Mouse (Mus musculus) hindbrain, postnatal 0 days (tissue): ENCODE measurements around the gene Trim80. TPM values are rescaled to one million over a fixed set of nuclear protein-coding genes. Genes with fewer than 3 reads are reported as not detected.

Source experiments
- ATAC-seq: fragments of 200-750 bp; cut with Nextera tagmentation; 2 replicates; pipeline ENCODE4 v1.8.0; 2017; ENCODE audit warnings: mild to moderate bottlenecking, moderate TSS enrichment, moderate library complexity
- DNase-seq: peaks from one replicate; pipeline ENCODE4 v3.0.0-alpha.2; 2015; ENCODE audit warnings: low spot score
- H3K27ac ChIP-seq: fragments of 300-500 bp; sonication (generic); 2 replicates; pipeline ENCODE4 v1.5.1; 2014; ENCODE audit warnings: mild to moderate bottlenecking
- H3K27me3 ChIP-seq: fragments of 300-500 bp; sonication (generic); 2 replicates; pipeline ENCODE4 v1.6.1; 2014; ENCODE audit warnings: low read length, mixed read lengths; ENCODE audit not compliant: insufficient read depth
- H3K36me3 ChIP-seq: fragments of 300-500 bp; sonication (generic); 2 replicates; pipeline ENCODE4 v1.6.1; 2014; ENCODE audit warnings: low read length, mixed read lengths; ENCODE audit not compliant: insufficient read depth
- H3K4me1 ChIP-seq: fragments of 300-500 bp; sonication (generic); 2 replicates; pipeline ENCODE4 v1.6.1; 2014; ENCODE audit warnings: antibody characterized with exemption, low read length, mixed read lengths; ENCODE audit not compliant: insufficient read depth
- H3K4me2 ChIP-seq: fragments of 300-500 bp; sonication (generic); 2 replicates; pipeline ENCODE4 v1.6.1; 2014; ENCODE audit warnings: low read depth, mild to moderate bottlenecking, low read length, moderate library complexity, mixed read lengths
- H3K4me3 ChIP-seq: fragments of 300-500 bp; sonication (generic); 2 replicates; pipeline ENCODE4 v1.5.1; 2014; ENCODE audit warnings: low read length
- H3K9ac ChIP-seq: fragments of 300-500 bp; sonication (generic); replicated peaks from 2 replicates; pipeline ENCODE4 v1.6.1; 2014; ENCODE audit warnings: mild to moderate bottlenecking, low read length, moderate library complexity, mixed read lengths
- H3K9me3 ChIP-seq: fragments of 300-500 bp; sonication (generic); 2 replicates; pipeline ENCODE4 v1.6.1; 2016; ENCODE audit warnings: low read length, mixed read lengths
- CTCF ChIP-seq: IDR thresholded peaks from 2 replicates; pipeline ENCODE4 v1.5.1; 2016; ENCODE audit warnings: antibody characterized with exemption, control low read depth, low read depth
- WGBS: fragments of 180-500 bp; shearing (Covaris S2); extraction: QIAGEN DNeasy Blood & Tissue Kit; methylation state at CpG from one replicate; pipeline ENCODE4 v1.1.7; 2014; 5-methylcytosine and 5-hydroxymethylcytosine counted together
- polyA plus RNA-seq: library from polyadenylated mRNA; unstranded; fragments of >200 nt; fragmentation: Nextera tagmentation; extraction: Ambion mirVana; gene quantifications from 2 replicates; pipeline ENCODE4 v1.2.1, GENCODE M21; 2015
- total RNA-seq: library from RNA; depleted of rRNA; stranded (reverse); fragments of >200 nt; gene quantifications from 2 replicates; pipeline ENCODE4 v1.2.3, GENCODE M21; 2014

Trim80 gene
- total and polyA plus RNA-seq, 2 experiments from 2014 or later = 0.11 TPM; not detected in 1

- TF ChIP-seq CTCF = no peak
- peaks cover 10% of the 10 kb centered on the region for H3K4me1 ChIP-seq
- no peaks in the 10 kb centered on the region for H3K9me3 ChIP-seq
- 82% methylated on average over 5 of the region's 5 CpGs for WGBS
- H3K27me3 ChIP-seq = no peaks in the 10 kb centered on the region
- H3K36me3 ChIP-seq = no peaks in the 10 kb centered on the region
- no peak overlapping the region for H3K9ac ChIP-seq
- no peak for DNase-seq
- H3K4me2 ChIP-seq = no peak overlapping the region
- no peak for ATAC-seq
- no peak overlapping the region for H3K4me3 ChIP-seq
- no peak overlapping the region for H3K27ac ChIP-seq
Measured at GRCm38 (mm10) chr11:115437571-115438122, 2.7 kb upstream of the Trim80 start.

- WGBS = 90% methylated on average over 3 of the region's 3 CpGs
- Histone ChIP-seq H3K27me3 (no peaks in the 10 kb centered on the region), H3K9ac (no peak overlapping the region), H3K4me2 (no peak overlapping the region), H3K36me3 (no peaks in the 10 kb centered on the region), H3K4me3 (no peak overlapping the region), H3K4me1 (peaks cover 10% of the 10 kb centered on the region), H3K27ac (no peak overlapping the region), H3K9me3 (no peaks in the 10 kb centered on the region)
- ATAC-seq = no peak
- no peak for TF ChIP-seq CTCF
- DNase-seq = no peak
Measured at GRCm38 (mm10) chr11:115439326-115439725, 1.0 kb upstream of the Trim80 start.

- WGBS = 43% methylated on average over 15 of the region's 15 CpGs
- ATAC-seq = no peak; the same call in 1 of the 2 replicates
- Histone ChIP-seq H3K27me3 (no peaks in the 10 kb centered on the region), H3K36me3 (no peaks in the 10 kb centered on the region), H3K4me3 (no peak overlapping the region), H3K9ac (no peak overlapping the region), H3K27ac (no peak overlapping the region), H3K9me3 (no peaks in the 10 kb centered on the region), H3K4me1 (0 out of 2 replicates have a peak, but pooled peaks cover under 1% of the 10 kb centered on the region), H3K4me2 (no peak overlapping the region)
- TF ChIP-seq CTCF = no peak
- peak; percentile 13 for DNase-seq
Measured at GRCm38 (mm10) chr11:115441417-115441816, 1.1 kb downstream of the Trim80 start.

GRCm38 (mm10) chr11:115446906-115447305 lies 6.6 kb downstream of the Trim80 start:
- no peak overlapping the region for H3K4me3 ChIP-seq
- ATAC-seq (no peak), DNase-seq (no peak)
- no peaks in the 10 kb centered on the region for H3K4me1 ChIP-seq
- no peak overlapping the region for H3K9ac ChIP-seq
- no peaks in the 10 kb centered on the region for H3K27me3 ChIP-seq
- no peaks in the 10 kb centered on the region for H3K36me3 ChIP-seq
- H3K4me2 ChIP-seq = no peak overlapping the region
- no peaks in the 10 kb centered on the region for H3K9me3 ChIP-seq
- no peak for TF ChIP-seq CTCF
- no peak overlapping the region for H3K27ac ChIP-seq
- WGBS = 68% methylated on average over 3 of the region's 3 CpGs

GRCm38 (mm10) chr11:115447321-115447885 lies 7.1 kb downstream of the Trim80 start:
- ATAC-seq = no peak
- no peaks in the 10 kb centered on the region for H3K9me3 ChIP-seq
- H3K4me2 ChIP-seq = no peak overlapping the region
- DNase-seq = no peak
- H3K36me3 ChIP-seq = no peaks in the 10 kb centered on the region
- no peaks in the 10 kb centered on the region for H3K27me3 ChIP-seq
- H3K4me1 ChIP-seq = no peaks in the 10 kb centered on the region
- no peak overlapping the region for H3K27ac ChIP-seq
- H3K9ac ChIP-seq = no peak overlapping the region
- 82% methylated on average over 11 of the region's 11 CpGs for WGBS
- TF ChIP-seq CTCF = no peak
- no peak overlapping the region for H3K4me3 ChIP-seq

GRCm38 (mm10) chr11:115448075-115448474 lies 7.7 kb downstream of the Trim80 start:
- Histone ChIP-seq H3K27me3 (no peaks in the 10 kb centered on the region), H3K36me3 (no peaks in the 10 kb centered on the region), H3K4me3 (no peak overlapping the region), H3K27ac (no peak overlapping the region), H3K9ac (no peak overlapping the region), H3K4me2 (no peak overlapping the region), H3K9me3 (no peaks in the 10 kb centered on the region), H3K4me1 (no peaks in the 10 kb centered on the region)
- ATAC-seq (no peak), DNase-seq (no peak)
- no peak for TF ChIP-seq CTCF
- WGBS = 84% methylated on average over 16 of the region's 16 CpGs

- Histone ChIP-seq H3K36me3 (no peaks in the 10 kb centered on the region), H3K4me3 (no peak overlapping the region), H3K4me2 (no peak overlapping the region), H3K9me3 (no peaks in the 10 kb centered on the region), H3K27ac (no peak overlapping the region), H3K4me1 (no peaks in the 10 kb centered on the region), H3K27me3 (no peaks in the 10 kb centered on the region), H3K9ac (no peak overlapping the region)
- DNase-seq (no peak), ATAC-seq (no peak)
- WGBS = 59% methylated on average over 7 of the region's 7 CpGs
- TF ChIP-seq CTCF = no peak
Measured at GRCm38 (mm10) chr11:115448998-115449397, 8.7 kb downstream of the Trim80 start.
